Mouse (Mus musculus) MEL (cell line): Measurements from ENCODE around the gene Gon7. TPM values are rescaled to one million over a fixed set of nuclear protein-coding genes. Genes with fewer than 3 reads are reported as not detected.
A peak's percentile ranks its signal among the peaks of the same experiment; 100 is the strongest.

ENCODE experiments used
- DNase-seq: peaks from one replicate; pipeline ENCODE4 v3.0.0; 2011; ENCODE audit warnings: low read depth, low spot score
- H3K27ac ChIP-seq: 2 replicates; pipeline ENCODE4 v1.5.1; 2012; ENCODE audit warnings: low read depth, mild to moderate bottlenecking, control low read depth, low read length, moderate library complexity; ENCODE audit not compliant: control insufficient read depth
- H3K27me3 ChIP-seq, 2 experiments: fragments of 150-350 bp in 1 of 2; sonication (generic) in 1 of 2; 2 replicates each; pipeline ENCODE4 v1.6.1; 2012; ENCODE audit warnings: low read length in 2 of 2, mild to moderate bottlenecking in 2 of 2, improper control_type of control experiment in 1 of 2, moderate library complexity in 1 of 2; ENCODE audit not compliant: insufficient read depth in 2 of 2, control insufficient read depth in 1 of 2
- H3K36me3 ChIP-seq, 2 experiments: 2 replicates each; pipeline ENCODE4 v1.6.1; 2012 to 2014; ENCODE audit warnings: low read length in 2 of 2, improper control_type of control experiment in 1 of 2, inconsistent platforms in 1 of 2, mild to moderate bottlenecking in 1 of 2; ENCODE audit not compliant: insufficient read depth in 2 of 2, control insufficient read depth in 1 of 2
- H3K4me1 ChIP-seq, 2 experiments: fragments of 150-350 bp in 1 of 2; sonication (generic) in 1 of 2; 2 replicates each; pipeline ENCODE4 v1.6.1; 2012; ENCODE audit warnings: low read length in 2 of 2, improper control_type of control experiment in 1 of 2, mild to moderate bottlenecking in 1 of 2; ENCODE audit not compliant: insufficient read depth in 2 of 2, control insufficient read depth in 1 of 2
- H3K4me3 ChIP-seq, 2 experiments: fragments of 150-350 bp in 1 of 2; sonication (generic) in 1 of 2; 2 replicates each; pipeline ENCODE4 v1.5.1; 2012; ENCODE audit warnings: low read depth in 2 of 2, low read length in 2 of 2, mild to moderate bottlenecking in 2 of 2, moderate library complexity in 2 of 2, control low read depth in 1 of 2, improper control_type of control experiment in 1 of 2; ENCODE audit not compliant: control insufficient read depth in 1 of 2, insufficient read depth in 1 of 2
- H3K79me2 ChIP-seq: 2 replicates; pipeline ENCODE4 v1.6.1; 2012; ENCODE audit warnings: mild to moderate bottlenecking, low read length, moderate library complexity; ENCODE audit not compliant: control insufficient read depth, poor library complexity, insufficient read depth
- H3K9ac ChIP-seq: 2 replicates; pipeline ENCODE4 v1.6.1; 2012; ENCODE audit warnings: low read depth, mild to moderate bottlenecking, control low read depth, low read length, moderate library complexity; ENCODE audit not compliant: control insufficient read depth, poor library complexity, severe bottlenecking
- H3K9me3 ChIP-seq: fragments of 150-350 bp; sonication (generic); replicated peaks from 2 replicates; pipeline ENCODE4 v1.6.1; 2012; ENCODE audit warnings: mild to moderate bottlenecking, low read length, improper control_type of control experiment, moderate library complexity; ENCODE audit not compliant: insufficient read depth
- BHLHE40 ChIP-seq: IDR thresholded peaks from 2 replicates; pipeline ENCODE4 v1.6.1; 2012; ENCODE audit warnings: low read depth, mild to moderate bottlenecking, inconsistent platforms, low read length, improper control_type of control experiment, borderline replicate concordance
- CHD1 ChIP-seq: IDR thresholded peaks from 2 replicates; pipeline ENCODE4 v1.6.1; 2012; ENCODE audit warnings: low read depth, mild to moderate bottlenecking, inconsistent platforms, low read length, improper control_type of control experiment
- CTCF ChIP-seq, 3 experiments: IDR thresholded peaks in 2 of 3; conservative IDR thresholded peaks in 1 of 3; 2 replicates each; pipeline ENCODE4 v1.5.1; 2011 to 2012; ENCODE audit warnings: low read length in 3 of 3, low read depth in 2 of 3, mild to moderate bottlenecking in 2 of 3, improper control_type of control experiment in 1 of 3, inconsistent platforms in 1 of 3, mixed read lengths in 1 of 3, moderate library complexity in 1 of 3; ENCODE audit not compliant: control insufficient read depth in 1 of 3, insufficient read depth in 1 of 3, poor library complexity in 1 of 3, severe bottlenecking in 1 of 3
- E2F4 ChIP-seq: IDR thresholded peaks from 2 replicates; pipeline ENCODE4 v1.6.1; 2011; ENCODE audit warnings: low read depth, low read length, improper control_type of control experiment, borderline replicate concordance
- ELF1 ChIP-seq: IDR thresholded peaks from 2 replicates; pipeline ENCODE4 v1.6.1; 2014; ENCODE audit warnings: low read depth, mild to moderate bottlenecking, inconsistent platforms, low read length, improper control_type of control experiment, moderate library complexity
- EP300 ChIP-seq, 2 experiments: IDR thresholded peaks; 2 replicates each; pipeline ENCODE4 v1.6.1; 2011; ENCODE audit warnings: improper control_type of control experiment in 2 of 2, low read length in 2 of 2, low read depth in 1 of 2, mild to moderate bottlenecking in 1 of 2
- ETS1 ChIP-seq: IDR thresholded peaks from 2 replicates; pipeline ENCODE4 v1.6.1; 2012; ENCODE audit warnings: low read depth, mild to moderate bottlenecking, inconsistent platforms, low read length, improper control_type of control experiment, moderate library complexity
- GABPA ChIP-seq: IDR thresholded peaks from 2 replicates; pipeline ENCODE4 v1.6.1; 2012; ENCODE audit warnings: low read depth, mild to moderate bottlenecking, inconsistent platforms, low read length, improper control_type of control experiment, moderate library complexity
- GATA1 ChIP-seq: IDR thresholded peaks from 2 replicates; pipeline ENCODE4 v1.6.1; 2011; ENCODE audit warnings: low read depth, low read length, improper control_type of control experiment
- HCFC1 ChIP-seq: IDR thresholded peaks from 2 replicates; pipeline ENCODE4 v1.6.1; 2012; ENCODE audit warnings: low read depth, mild to moderate bottlenecking, inconsistent platforms, low read length, improper control_type of control experiment, moderate library complexity
- JUND ChIP-seq: IDR thresholded peaks from 2 replicates; pipeline ENCODE4 v1.6.1; 2011; ENCODE audit warnings: low read depth, mild to moderate bottlenecking, improper control_type of control experiment, low read length
- KAT2A ChIP-seq: conservative IDR thresholded peaks from 2 replicates; pipeline ENCODE4 v1.6.1; 2012; ENCODE audit warnings: low read depth, low read length, improper control_type of control experiment, inconsistent platforms
- MAFK ChIP-seq: IDR thresholded peaks from 2 replicates; pipeline ENCODE4 v1.6.1; 2011; ENCODE audit warnings: low read depth, mild to moderate bottlenecking, low read length, improper control_type of control experiment, borderline replicate concordance
- MAX ChIP-seq: IDR thresholded peaks from 2 replicates; pipeline ENCODE4 v1.6.1; 2011; ENCODE audit warnings: low read length, improper control_type of control experiment
- MAZ ChIP-seq: IDR thresholded peaks from 2 replicates; pipeline ENCODE4 v1.6.1; 2012; ENCODE audit warnings: low read depth, mild to moderate bottlenecking, inconsistent platforms, low read length, improper control_type of control experiment
- MEF2A ChIP-seq: IDR thresholded peaks from 2 replicates; pipeline ENCODE4 v1.6.1; 2014; ENCODE audit warnings: low read depth, mild to moderate bottlenecking, inconsistent platforms, low read length, improper control_type of control experiment; ENCODE audit not compliant: poor library complexity, insufficient replicate concordance, severe bottlenecking; ENCODE audit errors: extremely low read depth
- MXI1 ChIP-seq: IDR thresholded peaks from 2 replicates; pipeline ENCODE4 v1.6.1; 2011; ENCODE audit warnings: mild to moderate bottlenecking, low read depth, low read length, improper control_type of control experiment
- MYB ChIP-seq: IDR thresholded peaks from 2 replicates; pipeline ENCODE4 v1.6.1; 2011; ENCODE audit warnings: mild to moderate bottlenecking, low read depth, low read length, improper control_type of control experiment
- MYC ChIP-seq: IDR thresholded peaks from 2 replicates; pipeline ENCODE4 v1.6.1; 2011; ENCODE audit warnings: low read depth, mild to moderate bottlenecking, low read length, improper control_type of control experiment, moderate library complexity
- NELFE ChIP-seq: IDR thresholded peaks from 2 replicates; pipeline ENCODE4 v1.6.1; 2011; ENCODE audit warnings: low read depth, low read length, improper control_type of control experiment
- NRF1 ChIP-seq: IDR thresholded peaks from 2 replicates; pipeline ENCODE4 v1.6.1; 2014; ENCODE audit warnings: low read depth, mild to moderate bottlenecking, inconsistent platforms, low read length, improper control_type of control experiment, moderate library complexity; ENCODE audit not compliant: poor library complexity, insufficient read depth, severe bottlenecking
- POLR2A ChIP-seq, 2 experiments: IDR thresholded peaks; 2 replicates each; pipeline ENCODE4 v1.6.1; 2011 to 2012; ENCODE audit warnings: low read length in 2 of 2, mild to moderate bottlenecking in 2 of 2, control low read depth in 1 of 2, improper control_type of control experiment in 1 of 2, low read depth in 1 of 2, moderate library complexity in 1 of 2; ENCODE audit not compliant: control insufficient read depth in 1 of 2, insufficient read depth in 1 of 2, poor library complexity in 1 of 2
- POLR2AphosphoS2 ChIP-seq: IDR thresholded peaks from 2 replicates; pipeline ENCODE4 v1.6.1; 2011; ENCODE audit warnings: low read length, improper control_type of control experiment
- RAD21 ChIP-seq: IDR thresholded peaks from 2 replicates; pipeline ENCODE4 v1.6.1; 2011; ENCODE audit warnings: mild to moderate bottlenecking, low read depth, low read length, improper control_type of control experiment
- RCOR1 ChIP-seq: IDR thresholded peaks from 2 replicates; pipeline ENCODE4 v1.6.1; 2012; ENCODE audit warnings: low read depth, mild to moderate bottlenecking, inconsistent platforms, low read length, improper control_type of control experiment
- SIN3A ChIP-seq: IDR thresholded peaks from 2 replicates; pipeline ENCODE4 v1.6.1; 2012; ENCODE audit warnings: low read length, improper control_type of control experiment, inconsistent platforms
- SMC3 ChIP-seq: IDR thresholded peaks from 2 replicates; pipeline ENCODE4 v1.6.1; 2011; ENCODE audit warnings: low read depth, low read length, improper control_type of control experiment
- TAL1 ChIP-seq: IDR thresholded peaks from 2 replicates; pipeline ENCODE4 v1.6.1; 2012; ENCODE audit warnings: mild to moderate bottlenecking, inconsistent platforms, low read length, moderate library complexity, mixed read lengths
- TCF12 ChIP-seq: IDR thresholded peaks from 2 replicates; pipeline ENCODE4 v1.6.1; 2014; ENCODE audit warnings: low read depth, mild to moderate bottlenecking, inconsistent platforms, low read length, improper control_type of control experiment, moderate library complexity
- UBTF ChIP-seq: IDR thresholded peaks from 2 replicates; pipeline ENCODE4 v1.6.1; 2012; ENCODE audit warnings: low read depth, mild to moderate bottlenecking, inconsistent platforms, low read length, improper control_type of control experiment, moderate library complexity, borderline replicate concordance; ENCODE audit not compliant: insufficient read depth
- USF2 ChIP-seq, 2 experiments: IDR thresholded peaks; 2 replicates each; pipeline ENCODE4 v1.6.1; 2011 to 2012; ENCODE audit warnings: improper control_type of control experiment in 2 of 2, low read length in 2 of 2, borderline replicate concordance in 1 of 2, inconsistent platforms in 1 of 2, low read depth in 1 of 2, mild to moderate bottlenecking in 1 of 2; ENCODE audit not compliant: insufficient read depth in 1 of 2
- ZC3H11A ChIP-seq: IDR thresholded peaks from 2 replicates; pipeline ENCODE4 v1.6.1; 2012; ENCODE audit warnings: low read depth, mild to moderate bottlenecking, inconsistent platforms, low read length, improper control_type of control experiment
- ZKSCAN1 ChIP-seq: IDR thresholded peaks from 2 replicates; pipeline ENCODE4 v1.6.1; 2012; ENCODE audit warnings: low read depth, mild to moderate bottlenecking, inconsistent platforms, low read length, improper control_type of control experiment, moderate library complexity
- ZMIZ1 ChIP-seq: IDR thresholded peaks from 2 replicates; pipeline ENCODE4 v1.6.1; 2012; ENCODE audit warnings: low read depth, mild to moderate bottlenecking, inconsistent platforms, low read length, improper control_type of control experiment, moderate library complexity
- ZNF384 ChIP-seq: IDR thresholded peaks from 2 replicates; pipeline ENCODE4 v1.6.1; 2012; ENCODE audit warnings: low read depth, mild to moderate bottlenecking, inconsistent platforms, low read length, improper control_type of control experiment
- polyA plus RNA-seq, 2 experiments: library from polyadenylated mRNA; stranded (reverse) in 1 of 2; unstranded in 1 of 2; fragments of >175 nt in 1 of 2; fragments of >200 nt in 1 of 2; gene quantifications; 2 replicates each; pipeline versions ENCODE4 v1.2.1 to v1.2.4; 2012; ENCODE audit warnings: low replicate concordance in 2 of 2, low read depth in 1 of 2; ENCODE audit not compliant: insufficient read length in 2 of 2, insufficient read depth in 1 of 2, missing spikeins in 1 of 2
- total RNA-seq: library from RNA; depleted of rRNA; stranded (reverse); fragments of 300-350 nt; gene quantifications from 2 replicates; pipeline ENCODE4 v1.2.3, GENCODE M21; 2012; rRNA removed

The Gon7 gene
- total RNA-seq (33.0 and 33.7 TPM in 2 replicates), polyA plus RNA-seq (100 to 1,000 TPM in 1 of 2 experiments, 10 to 100 TPM in 1; 31.3 to 129 TPM)

DNA sequence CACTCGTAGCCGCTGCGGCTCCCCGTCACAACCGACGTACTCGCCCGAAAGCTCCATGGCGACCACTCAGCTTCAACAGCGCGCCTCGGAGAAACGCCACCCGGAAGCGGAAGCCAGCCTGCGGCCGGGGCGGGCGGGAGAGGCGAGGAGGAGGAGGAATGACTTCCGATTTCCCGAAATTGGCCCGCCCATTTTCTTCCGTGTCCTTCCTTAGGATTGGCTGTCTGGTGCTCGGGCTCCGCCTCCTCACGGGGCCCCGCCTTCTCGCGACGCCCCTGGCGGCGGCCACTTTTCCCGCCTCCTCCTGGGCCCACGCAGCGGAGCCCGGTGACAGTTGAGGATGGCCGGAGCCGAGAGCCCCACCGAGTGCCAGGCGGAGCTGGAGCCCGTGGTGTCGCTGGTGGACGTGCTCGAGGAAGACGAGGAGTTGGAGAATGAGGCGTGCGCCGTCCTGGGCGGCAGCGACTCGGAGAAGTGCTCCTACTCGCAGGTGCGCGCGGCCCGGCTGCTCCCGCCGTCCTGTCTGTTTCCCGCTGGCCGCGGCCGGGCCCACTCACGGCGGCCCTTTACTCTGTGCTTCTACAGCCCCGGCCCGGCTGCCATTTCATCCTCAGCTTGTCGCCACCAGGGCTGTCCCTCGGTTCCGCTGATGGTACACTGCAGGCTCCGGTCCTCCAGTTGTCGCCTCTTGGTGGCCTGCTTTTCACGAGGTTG, at the start of gene Gon7, which contains the start of the genes Gm28051 and Ubr7:
TSS of gene Gon7 (minus strand) at position 115 of the 714 bp plus-strand sequence.
TSS of gene Gm28051 (minus strand) at position 77 of the 714 bp plus-strand sequence.
TSS of gene Ubr7 (plus strand) at position 279 of the 714 bp plus-strand sequence.
- H3K4me1 ChIP-seq, result peaks cover 0 to 11% of the 10 kb centered on the region in 2 experiments; a peak in 2 of 4 replicates
- DNase-seq, result peak; percentile 98
- peaks cover 55% of the 10 kb centered on the region for H3K79me2 ChIP-seq
- peak within 1 kb of the TSS; percentile 85 to 94 for H3K4me3 ChIP-seq
- H3K27ac ChIP-seq, result peak within 1 kb of the TSS; percentile 69
- no peaks in the 10 kb centered on the region for H3K9me3 ChIP-seq
- peaks cover 7 to 33% of the 10 kb centered on the region in 2 experiments for H3K36me3 ChIP-seq
- peak within 1 kb of the TSS; percentile 87 for H3K9ac ChIP-seq
- H3K27me3 ChIP-seq, result no peaks in the 10 kb centered on the region
- no peak for TF ChIP-seq UBTF
- TF ChIP-seq TAL1, result no peak
- TF ChIP-seq BHLHE40, result no peak
- no peak for TF ChIP-seq RAD21
- peak; percentile 19; the same call in 1 of the 2 replicates for TF ChIP-seq NRF1
- TF ChIP-seq MYB, result no peak
- TF ChIP-seq HCFC1, result peak; percentile 95
- peak; percentile 83 for TF ChIP-seq NELFE
- no peak for TF ChIP-seq RCOR1
- peak; percentile 80; the same call in 1 of the 2 replicates for TF ChIP-seq E2F4
- TF ChIP-seq SMC3, result no peak
- no peak for TF ChIP-seq CHD1
- TF ChIP-seq MEF2A, result no peak
- no peak for TF ChIP-seq ZKSCAN1
- peak; percentile 94 for TF ChIP-seq ELF1
- no peak for TF ChIP-seq JUND
- TF ChIP-seq MAX, result 0 out of 2 replicates have a peak, but pooled peaks have one; percentile 31
- TF ChIP-seq ZMIZ1, result 0 out of 2 replicates have a peak, but pooled peaks have one; percentile 24
- no peak for TF ChIP-seq GATA1
- TF ChIP-seq USF2 (IDR thresholded peaks at IDR 0.05; ENCODE audit: borderline replicate concordance in 1 of 2, insufficient read depth in 1 of 2, low read depth in 1 of 2, low read length in 2 of 2), result no peak
- 0 out of 2 replicates have a peak, but pooled peaks have one; percentile 14 for TF ChIP-seq ETS1
- TF ChIP-seq GABPA, result no peak
- TF ChIP-seq EP300 (IDR thresholded peaks at IDR 0.05; ENCODE audit: low read depth in 1 of 2, low read length in 2 of 2), result 0 out of 4 replicates have a peak, but pooled peaks of 1 of the 2 experiments have one; percentile 4
- TF ChIP-seq MAZ, result peak; percentile 92
- TF ChIP-seq TCF12, result no peak; the same call in 1 of the 2 replicates
- TF ChIP-seq MAFK, result no peak
- no peak for TF ChIP-seq MYC
- TF ChIP-seq POLR2AphosphoS2, result peak; percentile 66; the same call in 1 of the 2 replicates
- TF ChIP-seq ZC3H11A, result no peak
- peak; percentile 77; the same call in 1 of the 2 replicates for TF ChIP-seq KAT2A
- peak; percentile 93 for TF ChIP-seq SIN3A
- TF ChIP-seq CTCF (IDR thresholded peaks at IDR 0.05 in 2 of 3, conservative IDR thresholded peaks at IDR 0.05 in 1 of 3; ENCODE audit: control insufficient read depth in 1 of 3, insufficient read depth in 1 of 3, low read depth in 2 of 3, low read length in 3 of 3, poor library complexity in 1 of 3, severe bottlenecking in 1 of 3), result no peak
- no peak for TF ChIP-seq ZNF384
- peak; percentile 54 to 85; a peak in 3 of 4 replicates for TF ChIP-seq POLR2A (IDR thresholded peaks at IDR 0.05; ENCODE audit: control insufficient read depth in 1 of 2, insufficient read depth in 1 of 2, low read depth in 1 of 2, low read length in 2 of 2, poor library complexity in 1 of 2)
- peak; percentile 80 for TF ChIP-seq MXI1
